Mouse (Mus musculus): ENCODE measurements around the gene Ms4a15. TPM values are rescaled to one million over a fixed set of nuclear protein-coding genes. Genes with fewer than 3 reads are reported as not detected.

The Ms4a15 gene
- not detected for total RNA-seq (2021)

DNA sequence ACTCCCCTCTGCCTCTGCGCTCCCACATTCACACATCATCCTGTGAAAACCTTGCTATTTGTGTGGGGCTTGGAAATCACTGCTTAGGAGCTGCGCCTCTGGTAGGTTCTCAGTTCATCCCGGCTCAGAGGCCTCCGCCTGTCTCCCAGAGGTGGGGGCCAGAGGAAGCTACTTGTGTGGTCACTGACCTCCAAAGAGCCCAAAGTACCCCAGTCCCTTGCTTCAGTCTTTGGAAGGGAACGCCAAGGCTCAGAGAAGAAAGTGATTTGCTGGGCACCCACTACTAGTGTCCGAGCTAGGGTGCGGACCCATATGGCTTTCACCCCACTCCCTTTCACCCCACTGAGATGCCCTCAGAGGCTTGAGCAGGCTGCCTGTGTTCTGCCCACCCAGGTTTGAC lies at the start of gene Ms4a15:
TSS of gene Ms4a15 (minus strand) at position 101 of the 400 bp plus-strand sequence.
- DNase-seq (ENCODE audit: low spot score in 2 of 2): no peak
- intact Hi-C loops (cut with DNase I): no loop called here

- DNase-seq (ENCODE audit: low spot score in 2 of 2): no peak
- intact Hi-C loops (cut with DNase I): no loop called here
Measured at GRCm38 (mm10) chr19:11037570-11037969, 44.5 kb upstream of the Ms4a15 start.

DNA sequence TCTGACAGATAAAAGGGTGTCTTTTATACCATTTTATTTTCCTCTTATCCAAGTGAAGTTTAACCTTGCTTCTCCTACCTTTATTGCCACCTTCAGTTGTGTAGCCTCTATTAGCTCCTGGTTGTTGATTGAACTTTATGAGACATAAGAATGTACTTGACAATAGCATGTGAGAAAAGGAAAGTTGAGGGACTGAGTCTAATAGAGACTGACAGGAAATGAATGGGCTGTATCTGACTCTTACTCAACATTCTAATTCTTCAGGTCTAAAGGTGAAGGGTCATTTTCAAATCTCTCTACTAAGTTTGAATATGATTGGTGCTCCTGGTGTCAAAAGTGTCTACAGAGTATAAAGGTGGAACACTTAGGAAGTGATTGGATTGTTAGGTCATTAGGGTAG lies 29.3 kb upstream of the Ms4a15 start:
- intact Hi-C loops (cut with DNase I): no loop called here
- no peak for DNase-seq (ENCODE audit: low spot score in 2 of 2)

DNA sequence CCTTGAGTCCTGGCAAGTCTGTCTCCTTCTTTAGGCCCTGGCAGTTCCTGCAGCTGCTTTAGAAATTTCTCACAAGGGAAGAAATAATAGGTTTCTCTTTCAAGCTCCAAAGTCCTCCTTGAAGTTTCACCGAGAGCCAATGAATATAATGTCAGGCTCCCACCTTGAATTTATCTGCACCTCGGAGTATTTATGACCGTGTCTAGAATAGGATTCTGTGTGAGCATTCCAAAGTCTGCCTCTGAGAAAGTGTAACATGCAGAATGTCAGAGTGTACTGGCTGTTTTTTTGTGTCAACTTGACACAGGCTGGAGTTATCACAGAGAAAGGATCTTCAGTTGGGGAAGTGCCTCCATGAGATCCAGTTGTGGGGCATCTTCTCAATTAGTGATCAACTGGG lies 24.8 kb upstream of the Ms4a15 start, which contains the start of gene Ms4a18:
TSS of gene Ms4a18 (minus strand) at position 141 of the 400 bp plus-strand sequence.
- DNase-seq (ENCODE audit: low spot score in 2 of 2): no peak
- intact Hi-C loops (cut with DNase I): no loop called here

- intact Hi-C loops (cut with DNase I): no loop called here
- no peak for DNase-seq (ENCODE audit: low spot score in 2 of 2)
Measured at GRCm38 (mm10) chr19:11017251-11017650, 24.2 kb upstream of the Ms4a15 start.

- intact Hi-C loops (cut with DNase I): no loop called here
- DNase-seq (ENCODE audit: low spot score in 2 of 2): no peak
Measured at GRCm38 (mm10) chr19:11015998-11016397, 22.9 kb upstream of the Ms4a15 start.

GRCm38 (mm10) chr19:11015468-11015867 lies 22.4 kb upstream of the Ms4a15 start:
- intact Hi-C loops (cut with DNase I): no loop called here
- DNase-seq (ENCODE audit: low spot score in 2 of 2): no peak

DNA sequence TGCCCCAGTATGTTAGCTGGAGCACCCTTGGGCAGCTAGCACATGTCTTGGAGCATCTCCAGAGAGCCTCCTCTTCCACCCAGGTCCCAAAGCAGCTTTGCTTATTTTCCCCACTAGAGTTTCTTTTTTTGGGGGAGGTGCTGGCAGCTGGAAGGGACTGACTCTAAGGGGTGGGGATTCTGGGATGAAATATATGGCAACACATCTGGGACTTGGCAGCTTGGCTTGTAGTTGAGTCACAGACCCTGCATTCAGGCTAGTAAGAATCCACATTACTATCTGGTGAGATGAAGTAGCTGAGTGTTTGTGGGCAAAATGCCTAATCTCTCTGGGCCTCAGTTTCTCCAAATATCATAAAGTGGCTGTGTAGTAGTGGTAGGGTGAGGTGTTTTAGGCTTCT lies 1.1 kb downstream of the Ms4a15 start:
- intact Hi-C loops (cut with DNase I): no loop called here
- no peak for DNase-seq (ENCODE audit: low spot score in 2 of 2)

DNA sequence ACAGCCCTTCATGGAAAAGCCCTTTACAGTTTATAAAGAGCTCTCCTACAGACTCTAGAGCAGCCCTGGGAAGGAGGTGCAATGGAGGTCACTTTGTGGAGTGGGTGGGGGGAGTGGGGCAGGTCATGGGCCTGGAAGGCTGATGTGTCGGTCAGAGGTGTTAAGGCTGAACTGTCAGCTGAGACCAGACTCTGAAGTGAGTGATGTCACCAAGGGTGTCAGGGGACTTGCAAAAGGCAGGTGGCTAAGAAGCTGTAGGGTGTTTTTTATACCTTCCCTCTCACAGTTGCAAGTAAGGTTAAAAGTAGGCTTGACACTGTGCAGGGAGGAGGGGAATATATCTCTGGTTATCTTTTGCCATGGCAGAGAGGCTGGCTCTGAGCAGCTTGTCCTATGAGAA lies 2.3 kb downstream of the Ms4a15 start:
- intact Hi-C loops (cut with DNase I): no loop called here
- no peak for DNase-seq (ENCODE audit: low spot score in 2 of 2)

DNA sequence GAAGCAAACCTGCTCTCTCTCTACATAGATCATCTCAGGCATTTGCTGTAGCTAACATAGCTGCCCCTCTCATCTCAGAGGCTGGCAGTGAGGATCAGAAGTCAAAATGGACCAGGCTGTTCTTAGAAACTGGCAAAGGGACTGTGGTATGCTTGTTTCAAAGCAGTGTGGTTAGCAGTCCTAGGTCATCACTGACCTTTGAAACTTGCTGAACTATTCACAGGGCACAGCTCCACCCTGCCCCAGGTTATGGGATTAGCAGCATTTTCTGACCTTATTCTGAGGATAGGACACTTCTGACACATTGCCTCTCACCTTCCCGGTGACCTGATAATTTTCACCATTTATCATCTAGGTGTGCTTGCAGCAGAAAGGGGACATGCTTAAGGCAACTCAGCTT lies 4.5 kb downstream of the Ms4a15 start:
- intact Hi-C loops (cut with DNase I): no loop called here
- DNase-seq (ENCODE audit: low spot score in 2 of 2): no peak

- intact Hi-C loops (cut with DNase I): no loop called here
- DNase-seq (ENCODE audit: low spot score in 2 of 2): no peak
Measured at GRCm38 (mm10) chr19:10985889-10986288, 7.2 kb downstream of the Ms4a15 start.

DNA sequence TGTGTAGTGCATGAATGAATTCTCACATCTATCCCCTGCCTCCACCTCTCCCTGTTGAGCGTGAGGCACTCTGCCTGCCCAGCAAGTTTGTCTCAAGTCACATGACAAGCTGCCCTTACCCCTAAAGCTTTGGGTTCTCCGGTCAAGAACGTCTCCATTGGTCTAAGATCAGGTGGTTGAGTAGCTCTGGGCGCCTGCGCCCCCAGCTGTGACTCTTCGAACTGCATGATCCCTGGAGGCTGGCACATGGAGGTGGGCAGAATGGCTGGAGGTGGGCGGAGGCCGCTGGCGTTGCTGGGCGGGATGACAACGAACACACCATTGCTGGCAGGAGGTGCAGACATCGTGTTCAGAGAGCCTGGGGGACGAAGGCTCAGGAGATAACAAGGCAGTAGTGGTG lies 8.5 kb downstream of the Ms4a15 start:
- no peak for DNase-seq (ENCODE audit: low spot score in 2 of 2)
- intact Hi-C loops (cut with DNase I): no loop called here

GRCm38 (mm10) chr19:10983146-10983545 lies 9.9 kb downstream of the Ms4a15 start:
- DNase-seq (ENCODE audit: low spot score in 2 of 2): no peak
- intact Hi-C loops (cut with DNase I): no loop called here

DNA sequence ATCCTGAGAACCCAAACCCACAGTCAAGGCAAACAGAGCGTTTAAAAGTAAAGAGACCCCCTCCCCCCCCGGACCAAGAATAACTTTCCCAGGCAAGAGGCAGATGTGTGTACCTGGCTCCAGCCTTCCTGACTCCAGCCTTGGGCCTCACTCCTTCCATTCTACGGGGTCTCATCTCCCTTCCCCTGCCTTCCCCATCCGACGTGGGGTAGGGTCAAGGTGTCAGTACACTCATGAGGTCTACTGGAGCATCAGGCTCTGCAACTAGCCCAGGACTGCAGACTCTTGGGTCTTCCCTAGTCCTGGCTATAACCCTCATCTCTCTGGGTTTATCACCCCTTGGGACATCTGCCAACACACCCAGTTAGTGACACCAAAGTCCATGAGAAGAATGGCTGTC lies 12.8 kb downstream of the Ms4a15 start:
- DNase-seq (ENCODE audit: low spot score in 2 of 2): no peak
- intact Hi-C loops (cut with DNase I): no loop called here

DNA sequence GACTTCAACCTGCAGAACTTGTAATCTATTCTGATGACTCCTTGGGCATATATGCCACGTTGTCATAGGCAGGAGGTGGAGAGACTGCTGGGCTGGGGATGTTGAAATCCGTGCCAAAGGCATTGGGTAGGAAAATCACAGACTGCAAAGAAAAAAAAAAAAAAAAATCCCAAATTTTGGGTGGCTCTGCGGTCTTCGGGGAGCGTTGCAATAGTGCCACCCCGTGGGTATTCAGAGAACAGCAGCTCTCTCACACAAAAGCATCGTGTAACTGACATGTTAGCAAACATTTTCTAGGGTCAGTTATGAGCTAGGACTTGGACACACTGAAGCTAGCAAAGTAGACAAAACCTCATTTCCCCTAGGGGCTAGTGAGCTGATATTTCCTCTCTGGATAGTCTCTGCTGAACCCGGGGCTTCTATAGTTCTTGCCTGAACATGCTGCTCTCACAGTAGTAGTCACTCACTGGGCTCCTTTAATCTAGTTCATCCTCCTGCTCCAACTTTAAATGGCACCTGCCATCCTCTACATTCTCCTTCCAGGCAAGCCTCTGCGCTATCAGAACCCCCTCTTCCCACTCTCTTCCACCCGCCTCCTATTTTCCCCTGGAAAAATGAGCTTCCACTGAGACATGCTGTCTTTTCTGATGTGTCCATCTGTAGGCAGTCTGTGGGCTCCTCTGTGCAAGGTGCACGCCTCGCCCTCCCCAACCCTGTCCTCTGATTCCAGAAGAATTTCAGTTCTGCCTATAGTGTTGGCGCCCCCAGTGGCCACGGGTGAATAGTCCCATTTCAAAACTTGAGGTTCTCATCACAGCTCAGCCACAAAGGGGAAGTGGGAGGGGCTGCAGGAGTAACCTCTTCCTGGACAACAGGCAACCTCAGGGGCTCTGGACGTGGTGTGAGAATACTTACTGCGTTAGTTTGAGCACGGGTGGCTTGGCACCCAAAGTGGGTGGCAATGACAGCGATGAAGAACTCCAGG lies 13.6 kb downstream of the Ms4a15 start:
- peak; percentile 64 to 72 for DNase-seq (ENCODE audit: low spot score in 2 of 2)
- intact Hi-C loops (cut with DNase I): loop anchor here (1.0 to 5.0 kb wide), 2 partner anchors 301 to 312 kb away; partner anchors contain the start of gene Pga5

- DNase-seq (ENCODE audit: low spot score in 2 of 2): no peak
- intact Hi-C loops (cut with DNase I): loop anchor here (5.0 kb wide), 1 partner anchor 309 kb away; no protein-coding TSS in a partner anchor
Measured at GRCm38 (mm10) chr19:10976318-10976717, 16.7 kb downstream of the Ms4a15 start.

DNA sequence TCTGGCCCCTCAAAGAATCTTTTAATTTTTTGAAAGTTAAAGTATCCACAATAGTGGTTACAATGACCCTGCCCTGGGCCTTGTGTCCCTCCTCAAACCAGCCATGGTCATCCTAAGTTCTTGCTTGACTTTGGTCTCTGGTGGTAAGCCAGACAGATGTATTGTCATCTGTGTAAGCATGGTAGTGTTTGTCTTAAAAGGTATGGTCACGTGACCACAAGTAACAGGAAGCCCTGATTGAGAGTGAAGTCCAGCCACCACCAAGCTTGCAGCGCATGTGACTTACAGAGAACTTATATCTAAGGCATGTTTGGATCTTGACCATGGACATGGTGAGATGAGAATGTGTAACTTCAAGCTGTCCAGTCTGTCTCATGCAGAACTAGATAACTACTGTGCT lies 17.9 kb downstream of the Ms4a15 start:
- no peak for DNase-seq (ENCODE audit: low spot score in 2 of 2)
- intact Hi-C loops (cut with DNase I): loop anchor here (5.0 kb wide), 1 partner anchor 308 kb away; no protein-coding TSS in a partner anchor

- intact Hi-C loops (cut with DNase I): no loop called here
- no peak for DNase-seq (ENCODE audit: low spot score in 2 of 2)
Measured at GRCm38 (mm10) chr19:10974238-10974865, 18.7 kb downstream of the Ms4a15 start, which contains the start of gene Ms4a10. Ms4a10 (minus strand) TSS chr19:10974670.

DNA sequence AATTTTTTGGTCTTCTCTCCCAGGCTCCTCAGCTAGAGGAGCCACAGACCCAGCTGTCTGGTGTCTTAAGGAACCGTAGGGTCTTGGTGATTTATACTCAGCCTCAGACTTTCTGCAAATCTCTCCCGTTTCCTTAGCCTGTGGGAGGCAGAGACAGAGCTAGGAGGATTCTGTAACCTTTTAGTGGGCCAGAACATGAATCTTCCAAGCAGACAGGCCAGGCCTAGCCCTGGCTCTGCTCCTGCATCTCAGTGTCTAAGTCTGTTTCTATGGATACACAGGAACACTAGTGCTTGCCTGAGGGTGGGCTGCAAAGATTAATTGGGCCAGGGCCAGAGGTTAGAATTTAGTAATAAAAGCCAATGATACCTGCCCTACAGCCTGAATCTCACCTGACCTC lies 19.9 kb downstream of the Ms4a15 start:
- intact Hi-C loops (cut with DNase I): no loop called here
- DNase-seq (ENCODE audit: low spot score in 2 of 2): no peak

- no peak for DNase-seq (ENCODE audit: low spot score in 2 of 2)
- intact Hi-C loops (cut with DNase I): no loop called here
Measured at GRCm38 (mm10) chr19:10972660-10973059, 20.4 kb downstream of the Ms4a15 start.

DNA sequence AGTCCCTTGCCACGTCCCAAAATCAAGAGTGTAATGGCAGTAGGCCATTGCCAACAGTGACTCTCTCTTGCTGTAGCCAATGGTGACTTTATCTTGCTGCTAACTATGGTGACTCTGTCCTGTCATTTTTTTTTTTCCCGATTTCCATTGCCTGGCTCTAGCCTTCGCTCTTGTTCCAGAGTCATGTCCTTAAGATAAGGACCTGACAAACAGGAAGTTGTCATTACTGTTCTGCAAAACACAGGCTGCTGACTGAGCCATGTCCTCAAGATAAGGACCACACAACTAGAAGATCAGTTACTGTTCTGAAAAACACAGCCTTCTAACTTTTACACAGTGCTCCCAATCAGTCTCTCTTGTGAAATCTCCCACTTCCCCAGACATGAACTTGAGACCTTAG lies 22.6 kb downstream of the Ms4a15 start:
- no peak for DNase-seq (ENCODE audit: low spot score in 2 of 2)
- intact Hi-C loops (cut with DNase I): no loop called here
